Mouse (Mus musculus) frontal cortex, adult (tissue): ENCODE results near the gene Hmgn3.

Experiments used
- ATAC-seq: cut with Nextera tagmentation; 2 replicates; pipeline ENCODE4 v1.9.2; 2017; ENCODE audit warnings: mild to moderate bottlenecking, moderate library complexity, mixed read lengths; ENCODE audit not compliant: low TSS enrichment

Gene Hmgn3

GRCm38 (mm10) chr9:83100786-83101185 is 45.7 kb downstream of the Hmgn3 start:
- ATAC-seq = no peak

GRCm38 (mm10) chr9:83098652-83099307 is 47.7 kb downstream of the Hmgn3 start:
- no peak for ATAC-seq

GRCm38 (mm10) chr9:83097816-83098215 is 48.7 kb downstream of the Hmgn3 start:
- ATAC-seq = no peak

GRCm38 (mm10) chr9:83094649-83095336 is 51.7 kb downstream of the Hmgn3 start:
- no peak for ATAC-seq

GRCm38 (mm10) chr9:83083790-83084469 is 62.6 kb downstream of the Hmgn3 start:
- no peak for ATAC-seq

- no peak for ATAC-seq
These were observed 63.4 kb downstream of the Hmgn3 start for GRCm38 (mm10) chr9:83083091-83083490.

- ATAC-seq = no peak
These were observed 64.2 kb downstream of the Hmgn3 start for GRCm38 (mm10) chr9:83082296-83082695.

- peak; percentile 82 for ATAC-seq
These were observed 66.8 kb downstream of the Hmgn3 start for GRCm38 (mm10) chr9:83079724-83080123.

GRCm38 (mm10) chr9:83068246-83068645 is 78.2 kb downstream of the Hmgn3 start:
- no peak for ATAC-seq

- no peak for ATAC-seq
These were observed 85.2 kb downstream of the Hmgn3 start for GRCm38 (mm10) chr9:83061289-83061688.
